Mouse (Mus musculus): ENCODE measurements at regions not wholly inside any gene's neighbourhood (a gene's known extent, or its start where the extent isn't known, plus 50 kb on each side); places are given as distances from the start of the nearest gene placed in this dataset.

GRCm38 (mm10) chr10:125515026-125515425 lies 125.8 kb upstream of the Slc16a7 start:
- Histone ChIP-seq H3K79me2 (ENCODE audit: control insufficient read depth, insufficient read depth) (no peaks in the 10 kb centered on the region), H3ac (ENCODE audit: control insufficient read depth, insufficient read length, low read depth) (no peak overlapping the region), H3K79me3 (ENCODE audit: low read depth) (no peaks in the 10 kb centered on the region), H3K27me3 (ENCODE audit: control insufficient read depth, insufficient read depth, insufficient read length) (no peaks in the 10 kb centered on the region), H3K36me3 (ENCODE audit: control insufficient read depth, insufficient read depth) (no peaks in the 10 kb centered on the region), H3K4me3 (ENCODE audit: insufficient read depth, poor library complexity, severe bottlenecking) (no peak overlapping the region)
- TF ChIP-seq MYOD1 (IDR thresholded peaks at IDR 0.05; ENCODE audit: control insufficient read depth, insufficient read length, low read depth) = no peak
- TF ChIP-seq MAX (IDR thresholded peaks at IDR 0.05) = no peak
- TF ChIP-seq USF1 (IDR thresholded peaks at IDR 0.05; ENCODE audit: low read depth) = no peak
- no peak for TF ChIP-seq CEBPB (IDR thresholded peaks at IDR 0.05; ENCODE audit: low read depth)
- TF ChIP-seq CTCF (IDR thresholded peaks at IDR 0.05; ENCODE audit: control insufficient read depth, insufficient read depth, insufficient read length) = no peak
- TF ChIP-seq FOSL1 (IDR thresholded peaks at IDR 0.05; ENCODE audit: insufficient read depth, low read length, poor library complexity, severe bottlenecking) = no peak
- no peak for TF ChIP-seq MYOG (IDR thresholded peaks at IDR 0.05; ENCODE audit: control insufficient read depth, extremely low read depth, insufficient read length)

GRCm38 (mm10) chr10:125530876-125531275 lies 141.6 kb upstream of the Slc16a7 start:
- no peak overlapping the region for H3ac ChIP-seq (ENCODE audit: control insufficient read depth, insufficient read length, low read depth)
- no peaks in the 10 kb centered on the region for H3K79me3 ChIP-seq (ENCODE audit: low read depth)
- H3K79me2 ChIP-seq (ENCODE audit: control insufficient read depth, insufficient read depth) = no peaks in the 10 kb centered on the region
- no peaks in the 10 kb centered on the region for H3K27me3 ChIP-seq (ENCODE audit: control insufficient read depth, insufficient read depth, insufficient read length)
- H3K36me3 ChIP-seq (ENCODE audit: control insufficient read depth, insufficient read depth) = no peaks in the 10 kb centered on the region
- no peak overlapping the region for H3K4me3 ChIP-seq (ENCODE audit: insufficient read depth, poor library complexity, severe bottlenecking)
- TF ChIP-seq FOSL1 (IDR thresholded peaks at IDR 0.05; ENCODE audit: insufficient read depth, low read length, poor library complexity, severe bottlenecking) (no peak), MAX (IDR thresholded peaks at IDR 0.05) (no peak), USF1 (IDR thresholded peaks at IDR 0.05; ENCODE audit: low read depth) (no peak), MYOD1 (IDR thresholded peaks at IDR 0.05; ENCODE audit: control insufficient read depth, insufficient read length, low read depth) (no peak), CEBPB (IDR thresholded peaks at IDR 0.05; ENCODE audit: low read depth) (no peak), CTCF (IDR thresholded peaks at IDR 0.05; ENCODE audit: control insufficient read depth, insufficient read depth, insufficient read length) (no peak), MYOG (IDR thresholded peaks at IDR 0.05; ENCODE audit: control insufficient read depth, extremely low read depth, insufficient read length) (no peak)

- H3K4me3 ChIP-seq (ENCODE audit: insufficient read depth, poor library complexity, severe bottlenecking) = no peak overlapping the region
Measured at GRCm38 (mm10) chr10:125538316-125538715, 149.1 kb upstream of the Slc16a7 start.

GRCm38 (mm10) chr10:125586489-125587147 lies 197.4 kb upstream of the Slc16a7 start:
- H3K27me3 ChIP-seq (ENCODE audit: control insufficient read depth, insufficient read depth, insufficient read length) = no peaks in the 10 kb centered on the region
- TF ChIP-seq MAX (IDR thresholded peaks at IDR 0.05) (no peak), FOSL1 (IDR thresholded peaks at IDR 0.05; ENCODE audit: insufficient read depth, low read length, poor library complexity, severe bottlenecking) (no peak), CEBPB (IDR thresholded peaks at IDR 0.05; ENCODE audit: low read depth) (no peak), USF1 (IDR thresholded peaks at IDR 0.05; ENCODE audit: low read depth) (no peak), CTCF (IDR thresholded peaks at IDR 0.05; ENCODE audit: control insufficient read depth, insufficient read depth, insufficient read length) (no peak), MYOD1 (IDR thresholded peaks at IDR 0.05; ENCODE audit: control insufficient read depth, insufficient read length, low read depth) (no peak), MYOG (IDR thresholded peaks at IDR 0.05; ENCODE audit: control insufficient read depth, extremely low read depth, insufficient read length) (no peak)
- no peak overlapping the region for H3ac ChIP-seq (ENCODE audit: control insufficient read depth, insufficient read length, low read depth)
- no peaks in the 10 kb centered on the region for H3K36me3 ChIP-seq (ENCODE audit: control insufficient read depth, insufficient read depth)
- H3K79me3 ChIP-seq (ENCODE audit: low read depth) = no peaks in the 10 kb centered on the region
- H3K4me3 ChIP-seq (ENCODE audit: insufficient read depth, poor library complexity, severe bottlenecking) = no peak overlapping the region
- no peaks in the 10 kb centered on the region for H3K79me2 ChIP-seq (ENCODE audit: control insufficient read depth, insufficient read depth)

More at GRCm38 (mm10) chr10:125538316-125538715, 149.1 kb upstream of the Slc16a7 start:
- TF ChIP-seq CTCF (IDR thresholded peaks at IDR 0.05; ENCODE audit: control insufficient read depth, insufficient read depth, insufficient read length) (no peak), MYOG (IDR thresholded peaks at IDR 0.05; ENCODE audit: control insufficient read depth, extremely low read depth, insufficient read length) (no peak), CEBPB (IDR thresholded peaks at IDR 0.05; ENCODE audit: low read depth) (no peak)
- Histone ChIP-seq H3K36me3 (ENCODE audit: control insufficient read depth, insufficient read depth) (no peaks in the 10 kb centered on the region), H3K79me2 (ENCODE audit: control insufficient read depth, insufficient read depth) (no peaks in the 10 kb centered on the region), H3K79me3 (ENCODE audit: low read depth) (no peaks in the 10 kb centered on the region), H3ac (ENCODE audit: control insufficient read depth, insufficient read length, low read depth) (no peak overlapping the region), H3K27me3 (ENCODE audit: control insufficient read depth, insufficient read depth, insufficient read length) (no peaks in the 10 kb centered on the region)

GRCm38 (mm10) chr10:125593006-125593405 lies 203.7 kb upstream of the Slc16a7 start:
- H3K4me3 ChIP-seq (ENCODE audit: insufficient read depth, poor library complexity, severe bottlenecking) = no peak overlapping the region
- no peaks in the 10 kb centered on the region for H3K27me3 ChIP-seq (ENCODE audit: control insufficient read depth, insufficient read depth, insufficient read length)
- H3K79me2 ChIP-seq (ENCODE audit: control insufficient read depth, insufficient read depth) = no peaks in the 10 kb centered on the region
- H3ac ChIP-seq (ENCODE audit: control insufficient read depth, insufficient read length, low read depth) = no peak overlapping the region
- H3K79me3 ChIP-seq (ENCODE audit: low read depth) = no peaks in the 10 kb centered on the region
- TF ChIP-seq FOSL1 (IDR thresholded peaks at IDR 0.05; ENCODE audit: insufficient read depth, low read length, poor library complexity, severe bottlenecking) (no peak), MYOG (IDR thresholded peaks at IDR 0.05; ENCODE audit: control insufficient read depth, extremely low read depth, insufficient read length) (no peak), USF1 (IDR thresholded peaks at IDR 0.05; ENCODE audit: low read depth) (no peak), MAX (IDR thresholded peaks at IDR 0.05) (no peak), MYOD1 (IDR thresholded peaks at IDR 0.05; ENCODE audit: control insufficient read depth, insufficient read length, low read depth) (no peak), CTCF (IDR thresholded peaks at IDR 0.05; ENCODE audit: control insufficient read depth, insufficient read depth, insufficient read length) (no peak), CEBPB (IDR thresholded peaks at IDR 0.05; ENCODE audit: low read depth) (no peak)
- H3K36me3 ChIP-seq (ENCODE audit: control insufficient read depth, insufficient read depth) = no peaks in the 10 kb centered on the region

Data from C2C12 (cell line).